Mouse (Mus musculus): ENCODE results near the gene Itpk1. TPM values are rescaled to one million over a fixed set of nuclear protein-coding genes. Genes with fewer than 3 reads are reported as not detected.

The Itpk1 gene
- polyA plus RNA-seq, 1 experiment from 2014 or later = 4.3 TPM

DNA sequence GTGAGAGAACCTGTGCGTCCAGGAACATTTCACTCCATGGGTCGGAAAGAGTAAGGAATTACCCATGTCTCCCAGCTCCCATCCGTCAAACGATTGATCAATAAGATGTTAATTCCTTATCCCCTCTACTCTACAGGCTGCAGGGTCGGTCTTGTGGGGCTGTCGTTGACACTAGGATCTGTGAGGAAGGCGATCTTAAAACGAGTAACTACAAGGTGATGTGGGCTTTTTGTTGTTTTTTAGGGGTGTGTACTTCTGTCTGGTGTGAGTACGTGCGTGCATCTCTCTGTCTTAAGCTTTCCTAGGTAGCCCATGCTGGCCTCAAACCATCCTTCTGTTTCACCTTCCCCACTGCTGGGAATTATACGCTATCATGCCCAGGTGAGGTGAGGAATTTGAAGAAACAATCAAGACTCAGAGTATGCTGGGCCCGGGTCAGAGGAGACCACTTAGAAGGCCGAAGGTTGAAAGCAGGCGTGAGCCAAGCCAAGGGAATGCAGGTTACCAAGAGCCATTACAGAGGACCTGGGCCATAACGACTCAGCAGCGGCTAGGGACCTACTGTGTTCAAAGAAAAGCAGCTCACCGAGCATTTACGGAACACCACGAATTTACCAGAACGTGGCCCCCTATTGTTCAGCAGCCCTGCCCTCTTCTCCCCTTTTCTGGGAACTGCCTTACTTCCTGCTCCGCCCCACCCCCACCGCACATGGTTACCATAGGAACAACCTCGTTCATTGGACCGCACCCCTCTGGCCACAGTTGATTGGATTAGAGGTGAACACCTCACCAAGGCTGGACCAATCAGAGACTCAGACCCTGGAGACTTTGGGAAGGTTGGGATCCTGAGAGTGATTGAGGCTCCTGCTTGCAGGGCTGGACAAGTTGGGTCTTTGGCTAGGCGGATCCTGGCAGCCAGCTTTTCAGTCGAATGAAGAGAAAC, 25.4 kb upstream of the Itpk1 start:
- Histone ChIP-seq H3K9ac (no peak overlapping the region), H3K36me3 (no peaks in the 10 kb centered on the region), H3K4me3 (peak overlapping the region; percentile 28), H3K4me2 (peak overlapping the region; percentile 57), H3K27ac (no peak overlapping the region), H3K27me3 (replicated peaks) (no peaks in the 10 kb centered on the region), H3K4me1 (peaks cover 40% of the 10 kb centered on the region), H3K9me3 (replicated peaks) (no peaks in the 10 kb centered on the region)
- peak; percentile 92 for ATAC-seq
- WGBS (ENCODE audit: insufficient replicate concordance) = 35% methylated on average over 26 of the region's 26 CpGs

GRCm38 (mm10) chr12:102725761-102726175, 21.0 kb upstream of the Itpk1 start:
- no peak for ATAC-seq
- WGBS (ENCODE audit: insufficient replicate concordance) = 60% methylated on average over 7 of the region's 7 CpGs
- Histone ChIP-seq H3K27ac (no peak overlapping the region), H3K9ac (no peak overlapping the region), H3K9me3 (replicated peaks) (no peaks in the 10 kb centered on the region), H3K4me3 (no peak overlapping the region), H3K36me3 (no peaks in the 10 kb centered on the region), H3K27me3 (replicated peaks) (0 out of 2 replicates have a peak, but pooled peaks cover 5% of the 10 kb centered on the region), H3K4me1 (peaks cover 20% of the 10 kb centered on the region), H3K4me2 (no peak overlapping the region)

DNA sequence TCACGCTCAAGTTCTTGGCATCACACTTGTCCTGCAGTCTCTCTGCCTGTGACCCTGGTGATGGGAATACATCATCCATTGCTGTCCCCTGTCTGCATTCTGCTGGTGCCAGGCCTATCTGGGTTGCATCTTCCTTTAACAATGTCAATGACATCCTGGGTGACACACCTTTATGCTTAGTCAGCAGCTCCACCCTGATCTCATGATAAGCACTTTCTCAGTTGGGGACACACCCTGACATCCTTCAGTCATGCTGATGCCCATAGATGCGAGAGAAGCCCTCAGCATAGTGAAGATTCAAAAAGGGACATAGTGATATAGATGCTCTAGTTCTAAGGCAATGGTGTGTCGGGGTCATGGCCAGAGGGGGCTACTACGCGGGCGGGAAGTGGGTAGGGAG, 20.4 kb upstream of the Itpk1 start:
- WGBS (ENCODE audit: insufficient replicate concordance) = 73% methylated on average over 6 of the region's 6 CpGs
- H3K4me2 ChIP-seq = no peak overlapping the region
- no peak overlapping the region for H3K27ac ChIP-seq
- H3K9me3 ChIP-seq (replicated peaks) = no peaks in the 10 kb centered on the region
- H3K4me3 ChIP-seq = no peak overlapping the region
- no peak overlapping the region for H3K9ac ChIP-seq
- peaks cover 14% of the 10 kb centered on the region for H3K4me1 ChIP-seq
- 0 out of 2 replicates have a peak, but pooled peaks cover 5% of the 10 kb centered on the region for H3K27me3 ChIP-seq (replicated peaks)
- no peaks in the 10 kb centered on the region for H3K36me3 ChIP-seq
- ATAC-seq = no peak

GRCm38 (mm10) chr12:102723861-102724260, 19.1 kb upstream of the Itpk1 start:
- 55% methylated on average over 6 of the region's 6 CpGs for WGBS (ENCODE audit: insufficient replicate concordance)
- Histone ChIP-seq H3K9ac (no peak overlapping the region), H3K36me3 (no peaks in the 10 kb centered on the region), H3K27me3 (replicated peaks) (0 out of 2 replicates have a peak, but pooled peaks cover 5% of the 10 kb centered on the region), H3K4me1 (peaks cover 15% of the 10 kb centered on the region; the same call in 1 of the 2 replicates), H3K4me2 (no peak overlapping the region), H3K9me3 (replicated peaks) (no peaks in the 10 kb centered on the region), H3K27ac (no peak overlapping the region), H3K4me3 (no peak overlapping the region)
- no peak for ATAC-seq

DNA sequence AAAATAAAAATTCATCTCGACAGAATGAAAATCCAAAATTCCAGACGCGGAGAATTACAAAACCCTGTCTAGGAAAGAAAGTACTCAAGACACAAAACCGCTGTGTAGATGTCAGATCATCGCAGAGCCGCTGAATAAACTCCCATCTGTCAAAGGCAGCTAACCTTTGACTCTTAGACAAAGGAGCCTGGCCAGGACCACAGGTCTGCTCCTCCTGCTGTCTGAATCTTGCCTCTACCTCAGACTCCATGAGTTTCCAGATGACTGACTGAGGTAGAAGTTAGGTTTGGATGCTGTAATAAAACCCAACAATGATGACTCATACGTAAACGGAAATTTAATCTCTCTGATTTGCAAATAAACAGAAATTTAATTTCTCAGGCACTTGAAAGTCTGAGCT, 18.2 kb upstream of the Itpk1 start:
- no peaks in the 10 kb centered on the region for H3K36me3 ChIP-seq
- H3K4me2 ChIP-seq = no peak overlapping the region
- H3K4me3 ChIP-seq = no peak overlapping the region
- WGBS (ENCODE audit: insufficient replicate concordance) = 71% methylated on average over 8 of the region's 8 CpGs
- 0 out of 2 replicates have a peak, but pooled peaks cover 5% of the 10 kb centered on the region for H3K27me3 ChIP-seq (replicated peaks)
- no peak overlapping the region for H3K27ac ChIP-seq
- no peaks in the 10 kb centered on the region for H3K9me3 ChIP-seq (replicated peaks)
- no peak overlapping the region for H3K9ac ChIP-seq
- peaks cover 15% of the 10 kb centered on the region; the same call in 1 of the 2 replicates for H3K4me1 ChIP-seq
- no peak for ATAC-seq

DNA sequence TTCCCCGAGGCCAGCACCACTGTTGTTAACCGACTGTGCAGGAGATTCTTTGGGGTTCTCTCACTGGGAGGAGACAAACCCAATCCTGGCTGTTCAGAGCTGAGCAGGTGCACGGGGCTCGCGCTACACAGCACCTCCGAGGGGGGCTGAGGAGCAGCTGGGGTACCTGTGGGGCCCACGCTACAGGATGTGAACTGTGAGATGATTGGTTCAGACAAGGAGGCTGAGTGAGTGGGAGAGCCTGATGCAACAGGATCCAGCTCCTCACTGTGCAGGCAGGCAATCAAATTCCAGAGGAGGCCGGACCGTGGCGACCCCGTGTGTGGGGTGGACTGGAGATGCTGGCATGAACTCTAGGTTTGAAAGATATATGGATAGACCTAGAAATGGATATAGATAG, 17.7 kb upstream of the Itpk1 start:
- WGBS (ENCODE audit: insufficient replicate concordance) = 70% methylated on average over 11 of the region's 11 CpGs

DNA sequence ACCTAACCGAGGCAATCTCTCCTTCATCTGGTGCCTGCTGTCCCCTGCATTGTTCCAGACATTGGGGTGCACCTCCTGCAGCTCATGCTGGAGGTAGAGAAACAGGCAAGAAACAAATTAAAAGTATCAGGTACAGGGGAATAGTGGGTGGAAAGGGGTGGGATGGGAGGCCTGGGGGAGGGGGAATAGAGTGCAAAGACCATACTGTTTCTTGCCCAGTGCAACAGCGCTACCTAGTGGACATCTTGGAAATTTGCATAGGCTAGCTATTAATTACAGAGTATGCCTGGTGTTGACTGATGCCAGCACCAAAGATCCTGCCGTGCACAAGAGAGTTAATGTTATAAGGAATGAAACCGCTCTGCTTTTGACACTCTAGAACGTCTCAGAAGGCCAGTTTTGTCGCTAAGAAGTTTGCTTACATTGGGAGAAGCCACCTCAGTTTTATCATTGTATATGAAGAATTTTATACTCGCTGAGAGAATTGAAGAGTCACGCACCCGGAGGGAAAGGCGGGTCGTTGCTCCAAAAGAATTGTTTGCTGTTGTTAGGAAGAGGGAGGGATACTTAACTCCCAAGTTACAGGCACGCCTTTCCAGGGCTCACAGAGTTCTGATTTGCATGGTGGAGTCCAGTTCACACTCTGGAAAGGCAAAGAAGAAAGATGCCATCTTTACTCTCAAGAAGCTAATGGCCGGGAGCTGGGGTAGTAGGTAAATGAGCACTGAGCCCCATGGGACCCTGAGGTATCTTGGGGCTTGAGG, 15.0 kb upstream of the Itpk1 start:
- no peak for ATAC-seq
- Histone ChIP-seq H3K4me2 (no peak overlapping the region), H3K4me3 (no peak overlapping the region), H3K9ac (no peak overlapping the region), H3K9me3 (replicated peaks) (no peaks in the 10 kb centered on the region), H3K4me1 (peaks cover 5% of the 10 kb centered on the region; the same call in 1 of the 2 replicates), H3K27ac (no peak overlapping the region), H3K36me3 (no peaks in the 10 kb centered on the region), H3K27me3 (replicated peaks) (0 out of 2 replicates have a peak, but pooled peaks cover 5% of the 10 kb centered on the region)
- WGBS (ENCODE audit: insufficient replicate concordance) = 38% methylated on average over 13 of the region's 13 CpGs

More for the DNA sequence above, 17.7 kb upstream of the Itpk1 start:
- Histone ChIP-seq H3K27ac (no peak overlapping the region), H3K27me3 (replicated peaks) (0 out of 2 replicates have a peak, but pooled peaks cover 5% of the 10 kb centered on the region), H3K9me3 (replicated peaks) (no peaks in the 10 kb centered on the region), H3K4me1 (peaks cover 15% of the 10 kb centered on the region; the same call in 1 of the 2 replicates), H3K4me3 (no peak overlapping the region), H3K9ac (no peak overlapping the region), H3K36me3 (no peaks in the 10 kb centered on the region), H3K4me2 (no peak overlapping the region)
- ATAC-seq = no peak

DNA sequence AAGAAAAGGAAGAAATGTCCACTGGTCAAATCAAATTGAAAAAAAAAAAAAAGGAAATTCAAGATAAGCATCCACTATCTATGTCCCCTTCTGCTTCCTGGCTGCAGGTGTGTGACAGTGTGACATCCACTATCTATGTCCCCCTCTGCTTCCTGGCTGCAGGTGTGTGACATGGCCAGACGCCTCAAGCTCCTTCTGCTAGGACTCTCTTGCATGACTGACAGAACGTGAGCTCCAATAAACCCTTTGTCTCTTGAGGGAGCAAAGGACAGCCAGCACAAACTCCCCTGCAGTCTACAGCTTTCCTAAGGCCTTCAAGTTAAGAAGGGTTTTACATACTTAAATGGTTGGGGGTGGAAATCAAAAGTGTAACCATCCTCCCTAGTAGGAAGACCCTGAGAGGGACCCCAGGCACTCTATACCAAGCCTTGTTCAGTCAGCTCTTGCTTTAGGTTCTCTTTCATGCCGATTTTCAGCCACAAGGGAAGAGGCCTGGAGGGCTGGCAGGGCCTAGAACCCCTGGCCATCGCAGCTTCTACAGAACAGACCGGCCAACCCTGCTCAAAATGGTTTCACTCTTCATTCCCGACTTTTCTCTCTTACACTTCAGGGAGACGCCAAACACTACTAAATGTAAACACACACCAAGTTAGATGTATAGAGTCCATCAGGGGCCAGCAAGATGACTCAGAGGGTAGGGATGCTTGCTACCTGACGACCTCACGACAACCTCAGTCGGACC, 10.1 kb upstream of the Itpk1 start:
- Histone ChIP-seq H3K36me3 (no peaks in the 10 kb centered on the region), H3K4me3 (no peak overlapping the region), H3K9me3 (replicated peaks) (no peaks in the 10 kb centered on the region), H3K27ac (no peak overlapping the region), H3K9ac (no peak overlapping the region), H3K27me3 (replicated peaks) (no peaks in the 10 kb centered on the region), H3K4me1 (peaks cover 4% of the 10 kb centered on the region; the same call in 1 of the 2 replicates), H3K4me2 (no peak overlapping the region)
- WGBS (ENCODE audit: insufficient replicate concordance) = 77% methylated on average over 10 of the region's 10 CpGs
- no peak for ATAC-seq

DNA sequence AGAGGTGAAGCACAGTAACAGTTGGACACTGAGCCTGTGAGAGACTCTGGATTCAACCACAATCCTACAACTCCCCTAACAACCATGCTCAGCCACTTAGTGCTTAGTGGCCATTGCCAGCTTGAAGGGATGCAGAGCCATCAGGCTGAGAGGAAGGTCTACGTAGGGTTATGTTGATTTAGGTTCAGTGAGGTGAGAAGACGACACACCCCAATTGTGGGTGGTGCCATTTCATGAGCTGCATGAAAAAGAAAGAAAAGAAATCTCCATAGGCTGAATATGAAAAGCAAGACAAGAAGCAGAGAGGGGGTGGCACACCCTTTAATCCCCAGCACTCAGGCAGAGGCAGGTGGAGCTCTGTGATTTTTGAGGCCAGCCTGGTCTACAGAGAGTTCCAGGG, 9.4 kb upstream of the Itpk1 start:
- Histone ChIP-seq H3K9ac (no peak overlapping the region), H3K27me3 (replicated peaks) (no peaks in the 10 kb centered on the region), H3K4me3 (no peak overlapping the region), H3K4me2 (no peak overlapping the region), H3K9me3 (replicated peaks) (no peaks in the 10 kb centered on the region), H3K4me1 (no peaks in the 10 kb centered on the region), H3K36me3 (no peaks in the 10 kb centered on the region), H3K27ac (no peak overlapping the region)
- no peak for ATAC-seq
- 58% methylated on average over 2 of the region's 2 CpGs for WGBS (ENCODE audit: insufficient replicate concordance)

DNA sequence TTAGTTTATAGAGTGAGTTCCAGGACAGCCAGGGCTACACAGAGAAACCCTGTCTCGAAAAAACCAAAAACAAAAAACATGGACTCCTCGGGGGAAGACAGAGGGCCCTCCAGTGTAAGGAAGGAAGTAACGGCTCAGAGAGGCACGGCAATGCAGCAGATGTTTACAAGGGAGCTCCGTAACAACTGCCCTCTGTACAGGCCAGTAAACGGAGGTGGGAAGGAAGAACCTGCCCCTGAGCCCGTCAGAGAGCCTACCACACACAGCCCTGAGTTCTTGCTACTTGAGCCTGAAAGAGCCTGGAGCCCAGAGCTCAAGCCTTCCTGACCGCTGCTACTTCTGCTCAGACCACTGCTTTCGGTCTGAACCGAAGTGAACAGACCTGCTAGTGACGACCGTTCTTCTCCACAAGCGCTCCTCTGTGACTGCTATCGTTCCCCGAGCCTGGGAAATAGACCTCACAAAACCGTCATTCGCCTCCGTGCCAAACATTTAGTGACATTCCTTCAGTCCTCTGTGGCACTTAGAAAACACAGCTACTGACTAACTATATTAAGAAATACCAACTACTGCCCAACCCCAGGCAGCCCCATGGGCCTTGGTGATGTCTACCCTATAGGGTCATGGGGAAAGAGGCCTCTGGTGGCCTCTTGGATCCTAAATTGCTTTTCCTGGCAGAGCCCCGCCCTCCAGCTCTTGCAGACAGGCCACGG, 8.6 kb upstream of the Itpk1 start:
- H3K9me3 ChIP-seq (replicated peaks) = no peaks in the 10 kb centered on the region
- 55% methylated on average over 20 of the region's 20 CpGs for WGBS (ENCODE audit: insufficient replicate concordance)
- H3K4me2 ChIP-seq = no peak overlapping the region
- no peaks in the 10 kb centered on the region for H3K36me3 ChIP-seq
- H3K9ac ChIP-seq = no peak overlapping the region
- H3K27me3 ChIP-seq (replicated peaks) = 0 out of 2 replicates have a peak, but pooled peaks cover under 1% of the 10 kb centered on the region
- H3K4me3 ChIP-seq = no peak overlapping the region
- no peak overlapping the region for H3K27ac ChIP-seq
- no peak for ATAC-seq
- H3K4me1 ChIP-seq = no peaks in the 10 kb centered on the region

- H3K27ac ChIP-seq = no peak overlapping the region
- H3K27me3 ChIP-seq (replicated peaks) = peaks cover 20% of the 10 kb centered on the region
- no peak for ATAC-seq
- 56% methylated on average over 4 of the region's 4 CpGs for WGBS (ENCODE audit: insufficient replicate concordance)
- no peaks in the 10 kb centered on the region for H3K36me3 ChIP-seq
- H3K4me2 ChIP-seq = no peak overlapping the region
- H3K4me3 ChIP-seq = no peak overlapping the region
- H3K4me1 ChIP-seq = peaks cover 1% of the 10 kb centered on the region
- no peak overlapping the region for H3K9ac ChIP-seq
- no peaks in the 10 kb centered on the region for H3K9me3 ChIP-seq (replicated peaks)
These were observed 6.2 kb upstream of the Itpk1 start for GRCm38 (mm10) chr12:102710851-102711375.
